In genomic region chr4:152077191-152077590, GRCm38 (mm10) we compare ENCODE assay signal across 18 mouse cellular contexts. TPM values are rescaled to one million over a fixed set of nuclear protein-coding genes. Genes with fewer than 3 reads are reported as not detected.
"Had no signal": no experiment of that assay in that cellular context is flagged by ENCODE, and none has a peak within 500 bp of the region (broad histone marks: within the 10 kb centered on the region; RNA-seq: fewer than 3 reads in every experiment).

No protein-coding gene starts in this region.

- H3K27ac ChIP-seq: kidney, embryonic 15.5 days; liver, embryonic 13.5 days; macrophage; midbrain, embryonic 12.5 days; midbrain, embryonic 15.5 days; neural tube, embryonic 12.5 days; neural tube, embryonic 15.5 days; stomach, postnatal 0 days had no signal

- H3K36me3 ChIP-seq: kidney, embryonic 15.5 days; liver, embryonic 13.5 days; midbrain, embryonic 12.5 days; midbrain, embryonic 15.5 days; neural tube, embryonic 12.5 days; neural tube, embryonic 15.5 days had no signal

- H3K27me3 ChIP-seq: kidney, embryonic 15.5 days; liver, embryonic 13.5 days; midbrain, embryonic 12.5 days; midbrain, embryonic 15.5 days; neural tube, embryonic 12.5 days; neural tube, embryonic 15.5 days had no signal

- DNase-seq: kidney, adult 2 months; kidney, postnatal 10 days; kidney, postnatal 36 days; liver, embryonic 13.5 days; lung, adult 2 months; lung, postnatal 14 days; right cerebral cortex, adult 18-20 months; right cerebral cortex, postnatal 14 days; right cerebral cortex, postnatal 4 days; thymus, postnatal 25 days had no signal

- H3K9me3 ChIP-seq: kidney, embryonic 15.5 days; liver, embryonic 13.5 days; midbrain, embryonic 12.5 days; midbrain, embryonic 15.5 days; neural tube, embryonic 12.5 days; neural tube, embryonic 15.5 days had no signal

- H3K4me3 ChIP-seq: kidney, embryonic 15.5 days; liver, embryonic 13.5 days; midbrain, embryonic 12.5 days; midbrain, embryonic 15.5 days; neural tube, embryonic 12.5 days; neural tube, embryonic 15.5 days had no signal

RNA-seq across cellular contexts. Expression of gene Tas1r1, which starts 38.8 kb away (rescaled TPM):
- total RNA-seq: liver, adult 2 months had no signal
- polyA plus RNA-seq: liver, adult 2 months; macrophage had no signal
